Mouse (Mus musculus) olfactory bulb, adult 2 months (tissue): ENCODE results near the gene Prr29. TPM values are rescaled to one million over a fixed set of nuclear protein-coding genes. Genes with fewer than 3 reads are reported as not detected.
"Not testable (repeated sequence)": the region's sequence is repeated elsewhere in the genome, so short reads cannot be mapped to it uniquely, and the experiment has no call there.

Experiments
- H3K27ac ChIP-seq: fragments of 200-500 bp; 2 replicates; pipeline ENCODE4 v1.5.1; 2012; ENCODE audit warnings: low read depth, low read length; ENCODE audit not compliant: insufficient read depth
- H3K4me1 ChIP-seq: fragments of 200-500 bp; 2 replicates; pipeline ENCODE4 v1.6.1; 2012; ENCODE audit warnings: low read length; ENCODE audit not compliant: control insufficient read depth, insufficient read depth
- H3K4me3 ChIP-seq: fragments of 200-500 bp; 2 replicates; pipeline ENCODE4 v1.5.1; 2012; ENCODE audit warnings: mild to moderate bottlenecking, low read depth, low read length, moderate library complexity; ENCODE audit not compliant: insufficient read depth
- CTCF ChIP-seq: fragments of 200-500 bp; IDR thresholded peaks from 2 replicates; pipeline ENCODE4 v1.5.1; 2012; ENCODE audit warnings: low read depth, mild to moderate bottlenecking, low read length, moderate library complexity; ENCODE audit not compliant: insufficient read depth
- POLR2A ChIP-seq: fragments of 200-500 bp; IDR thresholded peaks from 2 replicates; pipeline ENCODE4 v1.6.1; 2012; ENCODE audit warnings: mild to moderate bottlenecking, low read depth, low read length, moderate library complexity; ENCODE audit not compliant: insufficient read depth
- WGBS: fragments of 180-500 bp; shearing (Covaris S2); methylation state at CpG from one replicate; pipeline ENCODE4 v1.1.7; 2018; 5-methylcytosine and 5-hydroxymethylcytosine counted together
- polyA plus RNA-seq: library from polyadenylated mRNA; stranded (reverse); fragments of >200 nt; gene quantifications from 2 replicates; pipeline ENCODE4 v1.2.4, GENCODE M21; 2012; ENCODE audit warnings: low replicate concordance; ENCODE audit not compliant: missing spikeins, insufficient read depth, insufficient read length

Prr29 gene
- polyA plus RNA-seq, 1 experiment, result not detected

DNA sequence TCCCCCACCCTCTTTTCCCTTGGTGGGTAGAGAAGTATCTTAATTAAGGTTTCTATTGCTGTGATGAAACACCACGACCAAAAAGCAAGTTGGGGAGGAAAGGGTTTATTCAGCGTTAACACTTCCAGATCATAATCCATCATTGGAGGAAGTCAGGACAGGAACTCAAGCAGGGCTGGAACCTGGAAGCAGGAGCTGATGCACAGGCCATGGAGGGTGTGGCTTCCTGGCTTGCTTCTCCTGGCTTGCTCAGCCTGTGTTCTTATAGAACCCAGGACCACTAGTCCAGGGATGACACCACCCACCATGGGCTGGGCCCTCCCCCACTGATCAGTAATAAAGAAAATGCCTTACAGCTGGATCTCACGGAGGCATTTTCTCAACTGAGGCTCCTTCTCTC is 25.5 kb downstream of the Prr29 start:
- H3K4me1 ChIP-seq, result no peaks in the 10 kb centered on the region
- TF ChIP-seq CTCF (no peak), POLR2A (no peak)
- no peak overlapping the region for H3K4me3 ChIP-seq
- 54% methylated on average over 3 of the region's 3 CpGs for WGBS
- H3K27ac ChIP-seq, result no peak overlapping the region

DNA sequence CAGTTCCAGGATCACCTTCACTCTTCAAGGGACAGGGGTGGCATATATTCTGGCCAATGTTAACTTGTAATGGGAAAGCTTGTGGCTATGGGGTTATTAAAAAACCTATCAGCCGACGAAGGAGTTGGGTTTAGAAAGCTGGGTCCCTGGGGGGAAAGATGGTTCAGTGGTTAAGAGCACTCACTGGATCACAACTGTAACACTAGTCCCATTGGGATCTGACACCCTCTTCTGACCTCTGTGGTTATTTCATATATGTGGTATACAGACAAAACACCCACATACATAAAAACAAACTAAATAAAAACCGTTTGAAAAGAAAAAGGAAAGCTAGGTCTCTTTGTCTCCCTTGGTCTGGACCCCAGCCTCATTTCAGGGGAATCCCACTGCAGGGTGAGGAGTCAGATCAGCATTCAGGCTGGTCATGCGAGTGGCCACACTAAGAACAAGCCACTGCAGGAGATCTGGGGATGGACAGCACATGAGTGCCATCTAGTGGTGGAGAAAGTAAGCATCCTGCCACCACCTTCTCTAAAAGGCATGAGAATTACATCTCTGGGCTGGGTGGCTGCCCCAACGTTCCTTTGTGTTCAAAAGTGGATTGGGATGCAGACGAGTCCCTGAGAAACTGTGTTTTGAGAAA is 26.4 kb downstream of the Prr29 start:
- TF ChIP-seq POLR2A (no peak), CTCF (peak; percentile 55)
- 27% methylated on average over 6 of the region's 6 CpGs for WGBS
- Histone ChIP-seq H3K27ac (no peak overlapping the region), H3K4me3 (no peak overlapping the region), H3K4me1 (no peaks in the 10 kb centered on the region)

DNA sequence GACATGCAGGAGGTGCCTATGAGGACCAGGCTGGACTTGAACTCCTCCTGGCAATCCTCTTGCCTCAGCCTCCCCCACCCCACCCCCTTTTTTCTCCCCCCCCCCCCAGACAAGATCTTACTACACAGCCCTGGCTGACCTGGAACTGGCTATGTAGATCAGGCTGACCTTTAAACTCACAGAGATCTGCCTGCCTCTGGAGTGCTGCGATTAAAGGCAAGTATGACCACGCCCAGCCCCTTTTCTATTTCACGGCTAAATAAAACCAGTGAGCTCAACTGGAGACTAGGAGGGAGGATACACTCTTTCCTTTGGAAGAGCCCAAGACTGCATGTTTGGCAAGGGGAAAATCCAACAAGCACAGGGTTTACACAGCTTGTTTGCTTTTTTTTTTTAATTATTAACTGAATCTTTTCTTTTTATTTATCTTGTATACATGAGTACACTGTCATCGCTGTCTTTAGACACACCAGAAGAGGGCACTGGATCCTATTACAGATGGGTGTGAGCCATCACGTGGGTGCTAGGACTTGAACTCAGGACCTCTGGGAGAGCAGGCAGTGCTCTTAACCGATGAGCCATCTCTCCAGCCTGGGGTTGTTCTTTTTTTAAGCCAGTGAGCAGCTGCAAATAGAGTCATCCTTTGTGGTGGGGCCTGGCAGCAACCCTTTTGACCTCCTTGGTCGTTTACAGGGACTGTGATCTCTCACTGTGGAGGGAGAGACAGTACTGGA is 27.5 kb downstream of the Prr29 start:
- 66% methylated on average over 7 of the region's 7 CpGs for WGBS
- no peaks in the 10 kb centered on the region for H3K4me1 ChIP-seq
- no peak overlapping the region for H3K27ac ChIP-seq
- H3K4me3 ChIP-seq, result no peak overlapping the region
- TF ChIP-seq CTCF (no peak), POLR2A (no peak)

DNA sequence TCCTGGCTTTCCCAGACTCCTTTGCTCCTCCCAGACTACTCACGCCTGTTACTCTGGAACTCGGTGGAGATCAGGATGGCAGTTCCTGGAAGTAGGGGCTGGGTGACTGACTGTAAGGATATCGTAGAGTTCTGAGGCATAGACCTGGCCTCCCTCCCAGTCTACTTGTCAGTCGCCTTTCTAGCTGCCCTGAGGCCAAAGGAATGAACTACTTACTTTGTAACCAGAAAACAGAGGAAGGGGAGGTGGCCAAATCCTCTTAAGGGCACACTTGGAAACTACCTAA is 28.0 kb downstream of the Prr29 start:
- no peak overlapping the region for H3K27ac ChIP-seq
- H3K4me3 ChIP-seq, result no peak overlapping the region
- WGBS, result 68% methylated on average over 4 of the region's 4 CpGs

DNA sequence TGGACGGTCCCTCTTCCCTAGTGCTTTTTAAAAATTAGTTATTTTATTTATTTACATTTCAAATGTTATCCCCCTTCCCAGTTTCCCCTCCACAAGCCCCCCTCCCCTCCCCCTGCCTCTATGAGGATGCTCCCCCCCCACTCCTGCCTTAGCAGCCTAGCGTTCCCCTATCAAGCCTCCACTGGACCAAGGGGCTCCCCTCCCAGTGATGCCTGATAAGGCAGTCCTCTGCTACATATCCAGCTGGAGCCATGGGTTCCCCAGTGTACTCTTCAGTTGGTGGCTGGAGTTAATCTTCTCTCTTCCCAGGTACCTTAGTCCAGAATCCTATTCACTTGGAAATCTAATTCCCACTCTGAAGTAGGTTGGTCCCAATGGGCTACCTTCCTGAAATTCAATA is 28.8 kb downstream of the Prr29 start:
- H3K4me3 ChIP-seq, H3K4me1 ChIP-seq, H3K27ac ChIP-seq: not testable (repeated sequence)
- WGBS, result 94% methylated on average over 2 of the region's 2 CpGs

More for the DNA sequence above, 28.0 kb downstream of the Prr29 start:
- no peak for TF ChIP-seq POLR2A
- TF ChIP-seq CTCF, result no peak
- no peaks in the 10 kb centered on the region for H3K4me1 ChIP-seq

DNA sequence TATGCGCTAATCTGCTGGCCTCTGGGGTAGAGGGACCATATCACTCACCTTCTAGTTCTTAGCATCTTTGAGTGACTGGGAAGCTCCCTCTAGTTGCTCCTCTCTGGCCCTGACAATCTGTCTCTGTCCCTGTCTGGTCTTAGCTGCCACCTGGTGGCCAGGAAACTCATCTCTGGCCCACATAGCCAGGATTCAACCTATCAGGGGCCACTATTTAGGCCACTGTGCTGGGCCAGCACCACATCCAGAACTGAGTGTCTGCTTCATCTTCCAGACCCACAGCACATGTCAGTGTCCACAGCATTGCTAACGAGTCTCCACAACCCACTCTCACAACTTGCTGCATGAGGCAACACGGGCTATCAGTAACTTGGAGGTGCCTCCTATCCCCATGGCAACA is 32.4 kb downstream of the Prr29 start:
- TF ChIP-seq POLR2A (no peak), CTCF (0 out of 2 replicates have a peak, but pooled peaks have one; percentile 19)
- H3K4me3 ChIP-seq, result no peak overlapping the region
- WGBS, result 92% methylated on average over 3 of the region's 3 CpGs
- no peak overlapping the region for H3K27ac ChIP-seq
- no peaks in the 10 kb centered on the region for H3K4me1 ChIP-seq

DNA sequence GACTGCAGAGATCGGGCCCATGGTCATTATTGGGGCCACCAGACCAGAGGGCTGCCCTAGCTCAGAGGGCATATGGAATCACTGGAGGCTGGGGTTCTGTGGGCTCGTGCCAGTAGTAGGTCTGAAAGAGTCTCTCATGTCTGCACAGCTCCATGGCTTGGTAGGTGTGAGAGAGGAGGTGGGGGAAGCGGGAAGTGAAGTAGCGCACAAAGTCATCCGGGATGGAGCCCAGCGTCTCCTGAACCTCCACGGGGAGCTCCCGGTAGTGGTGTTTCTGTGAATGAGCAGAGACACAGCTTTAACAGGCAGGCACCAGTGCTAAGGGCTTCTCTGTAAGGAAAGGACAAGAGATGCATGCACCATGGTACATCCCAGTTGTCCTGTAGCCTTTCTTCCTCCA is 33.2 kb downstream of the Prr29 start:
- whole genome bisulfite sequencing, result 91% methylated on average over 8 of the region's 8 CpGs
- Histone ChIP-seq H3K27ac (no peak overlapping the region), H3K4me3 (no peak overlapping the region), H3K4me1 (no peaks in the 10 kb centered on the region)
- TF ChIP-seq POLR2A (no peak), CTCF (no peak)

DNA sequence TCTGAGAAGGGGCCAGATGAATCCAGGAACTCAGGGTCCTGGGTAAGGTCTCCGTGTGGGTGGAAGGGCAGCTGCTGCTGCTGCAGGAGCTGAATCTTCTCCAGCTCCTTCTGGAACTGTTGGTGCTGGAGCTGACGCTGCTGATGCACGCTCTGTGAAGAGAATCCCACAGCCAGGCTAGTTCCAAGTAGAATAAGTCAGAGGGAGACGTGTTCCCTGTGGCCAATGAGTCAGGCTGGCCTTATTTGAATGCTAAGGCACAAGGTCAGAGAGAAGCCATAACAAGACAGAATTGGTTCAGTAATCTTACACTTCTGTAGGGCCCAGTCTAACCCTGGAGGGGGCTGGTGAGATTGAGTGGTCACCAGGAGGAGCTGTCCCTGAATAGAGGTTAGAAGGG is 44.7 kb downstream of the Prr29 start:
- TF ChIP-seq POLR2A (no peak), CTCF (no peak)
- Histone ChIP-seq H3K4me1 (no peaks in the 10 kb centered on the region), H3K4me3 (no peak overlapping the region), H3K27ac (no peak overlapping the region)
- 73% methylated on average over 4 of the region's 4 CpGs for WGBS

DNA sequence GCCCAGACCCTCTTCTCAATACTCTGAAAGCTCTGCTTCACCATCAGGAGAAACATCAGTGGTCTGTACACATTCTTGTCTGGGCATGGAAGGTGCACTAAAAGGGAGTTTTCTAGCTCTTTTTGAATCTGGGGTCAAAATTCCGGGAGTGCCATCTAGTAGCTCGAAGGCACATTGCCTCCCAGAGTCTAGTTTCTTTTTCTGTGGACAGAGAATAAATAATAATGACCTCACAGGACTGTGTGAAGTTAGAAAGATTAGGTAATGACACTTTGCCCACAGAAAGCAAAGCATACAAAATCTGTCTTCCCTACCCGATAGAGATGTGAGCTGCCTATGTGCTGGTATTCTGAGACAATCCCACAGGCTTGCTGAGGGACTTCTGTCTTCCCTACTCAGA is 45.2 kb downstream of the Prr29 start:
- TF ChIP-seq CTCF, result no peak
- no peak for TF ChIP-seq POLR2A
- Histone ChIP-seq H3K4me3 (no peak overlapping the region), H3K27ac (no peak overlapping the region), H3K4me1 (no peaks in the 10 kb centered on the region)
- 86% methylated on average over 3 of the region's 3 CpGs for WGBS
